Mouse (Mus musculus): ENCODE measurements around the gene Cdc42bpg. TPM values are rescaled to one million over a fixed set of nuclear protein-coding genes. Genes with fewer than 3 reads are reported as not detected.
A peak's percentile ranks its signal among the peaks of the same experiment; 100 is the strongest.

The Cdc42bpg gene
- polyA plus RNA-seq, 1 experiment from 2014 or later, result 1.3 TPM

DNA sequence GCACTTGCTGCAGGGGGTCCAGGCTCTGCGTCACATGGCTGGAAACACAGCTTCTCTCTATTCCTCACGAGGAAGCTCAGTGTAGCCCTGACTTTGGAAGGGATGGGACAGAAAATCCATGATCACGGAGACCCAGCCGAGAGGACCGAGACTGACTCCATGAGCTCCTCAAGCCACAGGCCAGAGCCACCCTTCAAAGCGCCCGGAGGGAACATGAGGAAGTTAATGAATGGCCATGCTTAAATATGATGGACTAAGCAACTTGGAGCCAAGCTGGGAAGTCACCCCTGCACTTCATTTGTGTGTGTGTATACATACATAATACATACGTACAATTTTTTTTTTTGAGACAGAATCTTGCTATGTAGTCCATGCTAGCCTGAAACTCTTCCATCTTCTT lies 35.0 kb upstream of the Cdc42bpg start:
- Histone ChIP-seq H3K36me3 (ENCODE audit: inconsistent target) (no peaks in the 10 kb centered on the region), H3K27ac (no peak overlapping the region), H3K4me3 (ENCODE audit: inconsistent target) (no peak overlapping the region), H3K79me2 (ENCODE audit: inconsistent target) (no peaks in the 10 kb centered on the region)
- whole genome bisulfite sequencing (ENCODE audit: missing documents), result 87% methylated on average over 8 of the region's 8 CpGs

DNA sequence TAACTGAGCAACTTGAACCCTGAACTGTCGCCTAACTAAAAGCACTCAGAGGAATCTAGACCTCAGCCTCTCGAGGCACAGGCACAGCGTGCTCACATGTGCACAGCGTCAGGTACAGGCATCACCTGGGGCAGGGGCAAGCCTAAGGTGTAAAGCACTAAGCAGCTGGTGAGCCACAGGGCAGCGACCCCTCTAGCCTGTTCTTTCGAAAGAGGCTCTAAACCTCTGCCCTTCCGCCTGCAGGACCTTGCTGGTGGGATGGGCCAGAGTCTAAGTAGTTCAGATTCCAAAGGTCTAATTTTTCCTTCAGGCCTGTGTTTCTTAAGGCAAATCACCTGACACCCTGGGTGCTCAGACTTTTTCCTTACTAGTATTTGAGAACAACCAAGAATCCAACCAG lies 34.2 kb upstream of the Cdc42bpg start:
- Histone ChIP-seq H3K4me3 (ENCODE audit: inconsistent target) (no peak overlapping the region), H3K27ac (no peak overlapping the region), H3K79me2 (ENCODE audit: inconsistent target) (peaks cover 2% of the 10 kb centered on the region; the same call in 1 of the 2 replicates), H3K36me3 (ENCODE audit: inconsistent target) (no peaks in the 10 kb centered on the region)
- 91% methylated on average over 7 of the region's 7 CpGs for WGBS (ENCODE audit: missing documents)

DNA sequence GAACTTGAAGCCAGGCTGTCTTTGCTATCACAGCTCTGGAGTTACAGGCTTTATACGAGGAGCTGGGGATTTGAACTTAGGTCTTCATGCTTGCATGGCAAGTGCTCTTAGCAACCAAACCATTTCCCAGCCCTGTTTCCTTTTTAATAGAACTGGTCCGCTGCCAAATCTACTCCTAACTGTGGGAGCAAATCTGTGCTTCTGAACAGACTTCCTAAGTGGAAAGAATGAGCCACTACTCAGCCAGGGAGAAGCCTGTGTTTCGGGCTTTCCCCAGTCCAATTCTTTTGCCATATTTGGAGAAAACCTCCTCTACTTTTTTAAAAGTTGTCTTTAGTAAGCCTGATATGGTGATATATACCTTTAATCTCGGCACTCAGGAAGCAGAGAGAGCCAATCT lies 33.5 kb upstream of the Cdc42bpg start:
- Histone ChIP-seq H3K27ac (no peak overlapping the region), H3K4me3 (ENCODE audit: inconsistent target) (no peak overlapping the region), H3K36me3 (ENCODE audit: inconsistent target) (no peaks in the 10 kb centered on the region), H3K79me2 (ENCODE audit: inconsistent target) (peaks cover 9% of the 10 kb centered on the region)
- WGBS (ENCODE audit: missing documents), result 90% methylated on average over 4 of the region's 4 CpGs

DNA sequence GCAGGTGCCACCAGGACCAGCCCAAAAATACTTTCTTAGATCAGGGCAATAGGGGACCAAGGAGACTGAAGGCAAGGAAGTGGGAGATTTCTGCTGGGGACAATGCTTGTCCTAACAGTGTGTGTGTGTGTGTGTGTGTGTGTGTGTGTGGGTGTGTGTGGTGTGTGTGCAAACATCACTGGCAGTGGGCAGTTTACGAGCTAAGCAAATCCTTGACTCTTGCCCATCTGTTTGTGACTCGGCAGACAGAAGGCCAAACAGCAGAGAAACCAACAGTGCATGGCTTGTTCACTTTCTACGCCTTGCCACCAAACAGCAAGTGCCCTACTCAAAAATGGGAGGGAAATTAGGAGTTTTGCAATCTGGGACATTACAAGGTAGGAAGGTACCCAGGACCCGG lies 32.7 kb upstream of the Cdc42bpg start:
- no peak overlapping the region for H3K4me3 ChIP-seq (ENCODE audit: inconsistent target)
- peaks cover 17% of the 10 kb centered on the region for H3K79me2 ChIP-seq (ENCODE audit: inconsistent target)
- no peaks in the 10 kb centered on the region for H3K36me3 ChIP-seq (ENCODE audit: inconsistent target)
- no peak overlapping the region for H3K27ac ChIP-seq
- 66% methylated on average over 4 of the region's 4 CpGs for WGBS (ENCODE audit: missing documents)

DNA sequence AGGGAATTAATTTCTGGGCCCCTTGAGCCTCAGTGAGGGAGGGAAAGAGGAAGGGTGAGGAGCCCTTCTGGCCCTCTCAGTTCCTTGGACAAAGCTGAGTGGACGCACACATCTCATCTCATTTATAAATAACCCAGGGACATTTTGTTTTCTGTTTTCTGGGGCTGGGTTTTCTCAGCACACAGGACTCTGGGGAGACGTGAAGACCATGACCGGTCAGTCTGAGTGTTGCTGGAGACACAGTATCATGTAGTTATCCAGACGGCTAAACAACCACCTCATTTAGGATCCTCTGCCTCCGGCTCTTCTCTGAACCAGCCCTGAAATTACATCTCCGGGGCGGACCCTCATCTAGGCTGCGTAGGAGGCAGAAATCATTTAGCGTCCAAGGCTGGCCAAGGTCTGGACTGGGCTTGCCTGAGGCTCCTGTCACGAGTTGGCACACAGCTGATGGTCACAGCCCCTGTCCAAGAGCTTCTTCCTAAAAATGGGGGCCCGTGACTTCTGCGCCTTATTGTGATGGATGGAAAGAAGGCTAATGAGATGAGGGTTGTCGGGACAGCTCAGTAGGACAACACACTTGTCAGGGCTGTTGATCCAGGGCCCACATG lies 32.2 kb upstream of the Cdc42bpg start:
- 92% methylated on average over 11 of the region's 13 CpGs for WGBS (ENCODE audit: missing documents)
- no peak overlapping the region for H3K4me3 ChIP-seq (ENCODE audit: inconsistent target)
- H3K79me2 ChIP-seq (ENCODE audit: inconsistent target), result peaks cover 22% of the 10 kb centered on the region
- H3K36me3 ChIP-seq (ENCODE audit: inconsistent target), result no peaks in the 10 kb centered on the region
- no peak overlapping the region for H3K27ac ChIP-seq

DNA sequence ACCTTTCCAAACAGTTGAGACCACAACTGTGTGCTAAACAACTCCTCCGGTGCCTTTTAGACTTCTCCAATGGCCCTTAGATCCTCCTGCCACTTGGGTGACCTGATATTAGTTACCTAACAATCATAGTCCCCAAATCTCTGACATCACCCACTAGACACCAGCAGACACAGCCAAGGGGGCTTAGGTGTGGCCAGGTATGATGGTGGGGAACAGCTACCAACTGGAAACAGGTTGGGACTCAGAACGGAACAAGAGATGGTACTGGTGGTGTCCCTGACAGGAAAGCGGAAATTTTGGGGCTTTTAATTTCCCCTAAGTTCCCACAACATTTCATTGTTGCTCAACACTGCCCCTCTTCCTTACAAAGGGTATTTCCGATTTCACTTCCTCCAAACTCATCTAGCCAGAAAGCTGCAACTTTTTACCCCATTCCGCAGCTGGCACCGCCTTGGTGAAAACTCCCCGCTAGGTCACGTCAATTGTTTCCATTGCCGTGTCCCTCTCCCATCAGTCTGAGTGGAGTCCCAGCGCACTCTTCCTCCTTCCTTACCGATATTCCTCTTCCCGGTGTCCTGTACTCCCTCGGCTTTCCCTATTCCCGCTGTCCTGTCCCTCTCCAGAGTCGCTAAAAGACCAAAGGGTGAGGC lies 30.4 kb upstream of the Cdc42bpg start:
- Histone ChIP-seq H3K4me3 (ENCODE audit: inconsistent target) (peak overlapping the region; percentile 38), H3K27ac (peak overlapping the region; percentile 98), H3K36me3 (ENCODE audit: inconsistent target) (peaks cover 3% of the 10 kb centered on the region; the same call in 1 of the 2 replicates), H3K79me2 (ENCODE audit: inconsistent target) (peaks cover 40% of the 10 kb centered on the region)
- 3% methylated on average over 15 of the region's 15 CpGs for WGBS (ENCODE audit: missing documents)

DNA sequence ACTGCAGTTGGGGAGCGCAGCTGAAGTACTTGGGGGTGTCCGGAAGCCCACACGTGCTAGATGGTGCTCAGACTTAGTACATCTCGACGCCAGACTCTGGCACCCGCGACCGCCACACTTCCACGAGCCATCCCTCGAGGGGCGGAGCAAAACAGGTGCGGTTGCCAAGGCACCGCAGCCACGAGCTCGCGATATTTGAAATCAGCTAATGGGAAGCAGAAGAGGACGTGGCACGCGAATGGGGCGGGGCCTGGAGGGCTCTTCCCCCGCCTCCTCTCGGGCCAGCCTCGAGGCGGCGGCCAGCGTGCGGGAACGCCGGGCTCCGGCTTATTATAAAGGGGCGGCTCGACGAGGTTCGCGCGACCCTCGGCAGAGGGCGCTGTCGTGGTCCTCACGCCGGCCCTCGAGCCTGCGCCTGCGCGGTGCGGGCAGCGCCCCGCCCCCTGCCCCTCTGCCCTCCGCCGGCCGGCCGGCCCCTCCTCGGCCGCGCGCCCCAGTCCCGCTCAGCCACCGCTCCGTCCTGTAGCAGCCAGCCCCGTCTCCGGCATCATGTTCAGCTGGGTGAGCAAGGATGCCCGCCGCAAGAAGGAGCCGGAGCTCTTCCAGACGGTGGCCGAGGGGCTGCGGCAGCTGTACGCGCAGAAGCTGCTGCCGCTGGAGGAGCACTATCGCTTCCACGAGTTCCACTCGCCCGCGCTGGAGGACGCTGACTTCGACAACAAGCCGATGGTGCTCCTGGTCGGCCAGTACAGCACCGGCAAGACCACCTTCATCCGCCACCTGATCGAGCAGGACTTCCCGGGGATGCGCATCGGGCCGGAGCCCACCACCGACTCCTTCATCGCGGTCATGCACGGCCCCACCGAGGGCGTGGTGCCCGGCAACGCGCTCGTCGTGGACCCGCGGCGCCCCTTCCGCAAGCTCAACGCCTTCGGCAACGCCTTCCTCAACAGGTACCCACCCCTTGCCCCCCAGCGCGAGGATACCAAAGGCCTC lies 29.5 kb upstream of the Cdc42bpg start, which contains the start of gene Ehd1:
Gene Ehd1 (plus strand): TSS at position 300 of the 996 bp plus-strand sequence.
- Histone ChIP-seq H3K4me3 (ENCODE audit: inconsistent target) (peak within 1 kb of the TSS; percentile 83), H3K36me3 (ENCODE audit: inconsistent target) (peaks cover 11% of the 10 kb centered on the region; the same call in 1 of the 2 replicates), H3K79me2 (ENCODE audit: inconsistent target) (peaks cover 49% of the 10 kb centered on the region), H3K27ac (peak within 1 kb of the TSS; percentile 98)
- 1% methylated on average over 91 of the region's 106 CpGs for WGBS (ENCODE audit: missing documents)

DNA sequence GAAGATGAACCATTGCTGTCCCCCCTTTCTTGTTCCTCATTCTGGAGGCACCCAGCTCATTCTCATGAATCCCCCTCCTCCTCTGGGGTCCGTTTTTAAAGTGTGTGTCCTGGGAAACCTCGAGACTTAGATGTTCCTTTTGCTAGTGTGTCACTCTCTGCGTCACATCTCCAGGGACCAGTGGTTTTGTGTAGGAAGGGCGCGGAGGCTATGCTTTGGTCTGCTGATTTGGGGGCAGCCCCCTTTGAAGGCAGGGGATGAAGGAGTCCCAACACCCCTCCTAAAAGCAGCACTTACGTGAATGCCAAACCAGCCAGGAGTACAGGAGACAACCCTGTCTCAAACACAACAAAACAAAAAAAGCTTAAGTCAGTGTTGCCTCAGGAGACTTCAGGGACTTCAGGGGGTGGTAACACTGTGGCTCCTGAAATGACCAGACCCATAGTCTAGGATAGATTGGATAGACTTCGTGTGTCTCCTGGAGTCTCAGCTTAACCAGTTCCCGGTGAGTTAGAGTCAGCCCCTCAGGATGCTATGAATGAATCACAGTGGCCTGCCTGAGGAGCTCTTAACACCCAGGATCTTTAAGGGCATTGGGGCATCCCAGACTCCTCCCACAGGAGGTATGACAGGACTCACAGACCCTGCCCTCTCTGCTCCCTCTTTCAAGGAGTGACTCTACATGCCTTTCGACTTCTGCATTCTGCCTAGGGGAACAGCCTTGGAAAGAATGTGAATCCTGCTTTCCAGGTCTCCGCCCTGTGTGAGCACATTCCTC lies 28.4 kb upstream of the Cdc42bpg start:
- H3K27ac ChIP-seq, result peak overlapping the region; percentile 82
- WGBS (ENCODE audit: missing documents), result 18% methylated on average over 10 of the region's 10 CpGs
- H3K36me3 ChIP-seq (ENCODE audit: inconsistent target), result peaks cover 21% of the 10 kb centered on the region; the same call in 1 of the 2 replicates
- peaks cover 60% of the 10 kb centered on the region for H3K79me2 ChIP-seq (ENCODE audit: inconsistent target)
- H3K4me3 ChIP-seq (ENCODE audit: inconsistent target), result peak overlapping the region; percentile 83

DNA sequence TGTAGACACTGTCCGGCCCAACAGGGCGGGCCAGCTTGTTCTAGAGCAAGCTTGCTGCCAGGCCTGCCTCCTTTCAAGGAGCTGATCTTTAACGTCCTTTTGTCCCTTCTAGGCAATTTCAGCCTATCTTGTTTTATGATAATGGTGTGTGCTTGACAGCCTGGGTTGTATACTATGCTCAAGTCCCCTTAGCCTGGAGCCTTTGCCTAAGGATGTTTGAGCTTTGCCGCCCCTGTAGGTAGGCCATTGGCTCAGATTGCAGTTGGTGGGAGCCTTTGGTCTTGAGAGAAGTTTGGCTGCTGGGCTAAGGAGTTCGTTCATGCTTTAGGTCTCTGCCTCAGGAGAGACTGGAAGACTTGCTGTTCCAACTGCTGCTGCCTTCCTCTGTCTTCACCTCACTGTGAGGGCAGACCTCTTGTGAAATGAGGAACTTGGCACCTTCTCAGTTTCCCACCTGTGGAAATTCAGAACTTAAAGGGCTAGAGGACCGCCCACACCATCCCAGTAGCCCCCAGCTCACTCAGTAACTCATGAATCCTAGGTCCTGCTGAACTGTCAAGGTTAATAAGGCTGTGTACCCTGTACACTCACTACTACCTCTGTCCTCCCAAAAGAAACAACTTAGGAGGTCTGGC lies 27.7 kb upstream of the Cdc42bpg start:
- H3K36me3 ChIP-seq (ENCODE audit: inconsistent target), result peaks cover 27% of the 10 kb centered on the region
- peak overlapping the region; percentile 83 for H3K4me3 ChIP-seq (ENCODE audit: inconsistent target)
- WGBS (ENCODE audit: missing documents), result 51% methylated on average over 6 of the region's 6 CpGs
- peak overlapping the region; percentile 82 for H3K27ac ChIP-seq
- peaks cover 67% of the 10 kb centered on the region for H3K79me2 ChIP-seq (ENCODE audit: inconsistent target)

DNA sequence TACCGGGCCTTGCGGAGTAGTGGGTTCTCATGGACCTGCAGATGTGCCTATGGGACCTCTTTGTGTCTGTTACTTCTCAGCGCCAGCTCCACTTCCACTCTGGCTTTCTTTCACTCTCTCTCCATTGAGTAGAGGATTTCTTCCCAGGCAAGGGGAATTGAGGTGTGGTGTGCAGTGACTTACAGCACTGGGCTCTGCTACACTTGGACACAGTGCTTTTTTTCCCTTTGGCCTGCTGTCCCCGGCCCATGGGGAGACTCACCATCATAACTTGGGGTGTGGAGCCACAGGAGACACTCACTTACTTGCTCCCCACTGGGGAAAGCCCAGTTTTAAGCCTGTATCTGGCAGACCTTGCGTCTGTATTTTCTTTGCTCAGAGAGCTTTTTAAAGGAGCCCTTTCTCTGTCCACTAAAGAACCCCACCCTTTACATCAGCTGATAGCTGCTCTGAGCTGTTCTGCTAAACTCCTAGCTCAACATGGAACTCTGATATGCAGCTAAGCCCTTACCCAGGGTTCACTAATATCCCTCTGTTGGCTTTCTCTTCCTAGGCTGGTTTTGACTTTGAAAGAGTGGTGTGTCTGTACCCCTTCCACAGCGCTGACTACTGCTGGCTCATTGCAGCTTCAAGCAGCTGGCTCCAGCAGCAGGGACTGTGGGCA lies 26.6 kb upstream of the Cdc42bpg start:
- 98% methylated on average over 6 of the region's 6 CpGs for WGBS (ENCODE audit: missing documents)
- peaks cover 78% of the 10 kb centered on the region for H3K79me2 ChIP-seq (ENCODE audit: inconsistent target)
- H3K27ac ChIP-seq, result 0 out of 2 replicates have a peak overlapping the region, but pooled peaks have one; percentile 82
- peaks cover 34% of the 10 kb centered on the region for H3K36me3 ChIP-seq (ENCODE audit: inconsistent target)
- H3K4me3 ChIP-seq (ENCODE audit: inconsistent target), result no peak overlapping the region

DNA sequence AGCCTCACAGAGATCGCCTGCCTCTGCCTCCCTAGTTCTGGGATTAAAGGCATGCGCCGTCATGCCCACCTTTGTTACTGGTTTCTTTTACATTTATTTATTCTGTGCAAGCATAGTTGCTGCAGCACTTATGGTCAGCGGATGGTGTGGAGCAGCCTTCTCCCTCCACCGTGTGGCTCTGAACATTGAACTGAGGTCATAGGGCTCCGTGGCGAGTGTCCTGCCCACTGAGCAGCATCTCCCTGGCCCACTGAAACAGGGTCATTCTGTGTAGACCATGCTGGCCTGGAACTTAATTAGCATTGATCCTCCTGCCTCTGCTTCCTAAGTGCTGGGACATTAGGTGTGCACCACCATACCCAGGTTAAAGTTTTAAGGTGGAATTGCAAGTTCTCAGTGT lies 25.7 kb upstream of the Cdc42bpg start:
- peaks cover 87% of the 10 kb centered on the region for H3K79me2 ChIP-seq (ENCODE audit: inconsistent target)
- no peak overlapping the region for H3K27ac ChIP-seq
- H3K4me3 ChIP-seq (ENCODE audit: inconsistent target), result no peak overlapping the region
- WGBS (ENCODE audit: missing documents), result 93% methylated on average over 7 of the region's 7 CpGs
- peaks cover 41% of the 10 kb centered on the region for H3K36me3 ChIP-seq (ENCODE audit: inconsistent target)

DNA sequence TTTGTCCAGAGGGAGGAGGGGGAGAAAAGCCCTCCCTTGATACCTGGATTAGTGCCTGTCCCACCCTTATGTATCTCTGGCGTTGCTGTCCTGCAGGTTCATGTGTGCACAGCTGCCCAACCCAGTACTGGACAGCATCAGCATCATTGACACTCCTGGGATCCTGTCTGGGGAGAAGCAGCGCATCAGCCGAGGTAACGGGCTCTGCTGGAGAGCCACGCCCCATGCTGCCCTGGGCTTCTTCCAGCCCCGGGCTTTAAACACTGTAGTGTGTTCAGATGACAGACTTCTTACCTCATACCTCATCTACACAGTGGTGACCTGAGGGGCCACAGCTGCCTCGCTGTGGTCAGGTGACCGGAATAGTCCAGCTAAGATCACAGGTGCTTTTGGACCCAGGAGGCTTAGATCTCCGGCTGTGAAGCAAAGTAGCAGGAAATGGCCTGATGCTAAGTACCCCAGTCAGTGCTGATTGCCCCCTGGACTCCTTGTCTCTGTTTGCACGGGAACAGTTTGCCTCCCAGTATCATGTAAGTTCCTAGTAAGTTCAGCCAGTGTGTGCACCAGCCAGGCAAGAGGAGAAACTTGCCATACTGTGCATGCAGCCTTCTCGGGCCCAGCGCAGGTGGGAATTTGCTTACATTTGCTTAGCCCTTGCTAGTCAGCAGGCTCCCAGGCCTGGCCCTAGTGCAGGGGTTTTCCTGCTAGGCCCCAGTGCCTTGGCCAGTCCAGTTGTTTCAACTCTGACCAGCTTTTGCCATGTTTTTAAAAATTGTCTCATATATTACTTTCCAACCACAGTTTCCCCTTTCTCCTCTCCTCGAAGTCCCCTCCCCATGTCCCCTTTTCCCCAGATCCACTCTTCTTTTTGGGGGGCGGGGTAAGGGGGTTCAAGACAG lies 24.9 kb upstream of the Cdc42bpg start:
- H3K36me3 ChIP-seq (ENCODE audit: inconsistent target), result peaks cover 47% of the 10 kb centered on the region

More for the DNA sequence above, 24.9 kb upstream of the Cdc42bpg start:
- Histone ChIP-seq H3K79me2 (ENCODE audit: inconsistent target) (peaks cover 95% of the 10 kb centered on the region), H3K27ac (no peak overlapping the region), H3K4me3 (ENCODE audit: inconsistent target) (no peak overlapping the region)
- 91% methylated on average over 14 of the region's 14 CpGs for whole genome bisulfite sequencing (ENCODE audit: missing documents)

Measured in macrophage (primary cell).